Mouse (Mus musculus): ENCODE measurements at regions not wholly inside any gene's neighbourhood (a gene's known extent, or its start where the extent isn't known, plus 50 kb on each side); places are given as distances from the start of the nearest gene placed in this dataset.

DNA sequence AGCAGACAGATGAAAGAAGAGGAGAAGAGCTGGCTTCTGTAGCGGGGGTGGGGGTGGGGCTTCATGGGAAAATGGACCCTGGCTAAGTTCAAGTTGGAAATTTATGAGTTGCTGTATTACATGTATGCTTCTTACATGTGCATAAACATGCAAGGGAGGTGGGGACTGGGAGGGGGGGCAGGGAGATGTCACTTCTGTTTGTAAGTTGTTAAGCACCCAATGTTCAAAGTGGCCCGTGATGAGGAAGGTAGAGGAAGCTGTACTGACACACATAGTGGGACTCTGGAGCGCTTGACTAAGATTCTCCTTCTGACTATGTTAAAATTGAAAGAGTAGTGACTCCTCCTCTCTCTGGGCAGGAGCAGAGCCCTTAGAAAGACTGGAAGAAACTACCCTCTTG lies 75.0 kb downstream of the Dad1 start:
- Histone ChIP-seq H3K27ac (ENCODE audit: insufficient read depth, low read length) (no peak overlapping the region), H3K4me3 (ENCODE audit: low read depth, low read length) (no peak overlapping the region), H3K9ac (ENCODE audit: low read depth, poor library complexity, severe bottlenecking) (no peak overlapping the region), H3K9me3 (replicated peaks; ENCODE audit: control insufficient read depth, insufficient read depth, low read length, poor library complexity, severe bottlenecking) (no peaks in the 10 kb centered on the region; the same call in 1 of the 2 replicates), H3K36me3 (ENCODE audit: control insufficient read depth, insufficient read depth, low read length, poor library complexity, severe bottlenecking) (no peaks in the 10 kb centered on the region), H3K27me3 (ENCODE audit: control insufficient read depth, insufficient read depth, low read length, poor library complexity, severe bottlenecking) (no peaks in the 10 kb centered on the region; the same call in 1 of the 2 replicates), H3K4me1 (ENCODE audit: control insufficient read depth, insufficient read depth, low read length) (no peaks in the 10 kb centered on the region)
- TF ChIP-seq POLR2A (IDR thresholded peaks at IDR 0.05; ENCODE audit: insufficient read depth, low read length) (no peak), EP300 (IDR thresholded peaks at IDR 0.05; ENCODE audit: insufficient read depth, low read depth, low read length) (no peak), CTCF (IDR thresholded peaks at IDR 0.05; ENCODE audit: low read depth, low read length) (no peak)

DNA sequence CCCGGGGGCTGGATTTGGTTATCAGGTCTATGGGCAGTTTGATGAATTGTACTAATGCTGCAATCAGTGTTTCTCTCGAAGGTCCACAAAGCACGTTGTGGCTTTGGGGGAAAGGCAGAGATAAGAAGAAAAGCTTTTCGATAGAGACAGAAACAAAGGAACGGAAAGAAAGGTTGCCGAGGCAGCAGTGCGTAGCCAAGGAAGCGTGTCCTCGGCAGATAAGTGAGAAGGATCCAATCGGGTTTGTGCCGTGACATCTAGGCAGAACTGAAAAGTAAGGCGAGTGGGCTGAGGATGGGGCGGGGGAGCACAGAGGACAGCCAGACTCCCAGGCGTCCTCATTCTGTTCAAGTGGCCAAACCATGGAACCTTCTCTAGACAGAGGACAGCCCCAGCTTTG lies 77.4 kb downstream of the Dad1 start:
- Histone ChIP-seq H3K9ac (ENCODE audit: low read depth, poor library complexity, severe bottlenecking) (no peak overlapping the region), H3K27me3 (ENCODE audit: control insufficient read depth, insufficient read depth, low read length, poor library complexity, severe bottlenecking) (no peaks in the 10 kb centered on the region; the same call in 1 of the 2 replicates), H3K27ac (ENCODE audit: insufficient read depth, low read length) (no peak overlapping the region), H3K36me3 (ENCODE audit: control insufficient read depth, insufficient read depth, low read length, poor library complexity, severe bottlenecking) (no peaks in the 10 kb centered on the region), H3K9me3 (replicated peaks; ENCODE audit: control insufficient read depth, insufficient read depth, low read length, poor library complexity, severe bottlenecking) (no peaks in the 10 kb centered on the region; the same call in 1 of the 2 replicates), H3K4me3 (ENCODE audit: low read depth, low read length) (no peak overlapping the region), H3K4me1 (ENCODE audit: control insufficient read depth, insufficient read depth, low read length) (no peaks in the 10 kb centered on the region)
- TF ChIP-seq EP300 (IDR thresholded peaks at IDR 0.05; ENCODE audit: insufficient read depth, low read depth, low read length) (no peak), POLR2A (IDR thresholded peaks at IDR 0.05; ENCODE audit: insufficient read depth, low read length) (no peak), CTCF (IDR thresholded peaks at IDR 0.05; ENCODE audit: low read depth, low read length) (no peak)

DNA sequence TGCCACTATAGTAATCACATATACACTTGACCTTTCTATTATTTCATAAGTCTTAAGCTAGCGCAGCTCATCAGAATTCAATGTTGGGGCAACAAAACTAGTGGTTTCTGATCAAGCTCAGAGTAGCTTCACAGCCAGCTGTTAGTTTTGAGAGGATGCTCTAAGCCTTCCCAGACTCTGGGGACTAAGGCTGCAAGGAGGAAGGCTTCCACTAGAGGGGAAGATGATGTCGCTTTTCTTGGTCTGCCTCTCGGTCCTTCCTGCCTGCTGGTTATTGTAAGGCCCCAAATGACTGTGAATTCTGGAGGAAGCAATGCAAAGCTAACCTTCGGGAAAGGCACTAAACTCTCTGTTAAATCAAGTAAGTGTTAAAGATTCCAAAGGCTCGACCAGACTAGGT lies 78.4 kb downstream of the Dad1 start:
- Histone ChIP-seq H3K4me3 (ENCODE audit: low read depth, low read length) (no peak overlapping the region), H3K36me3 (ENCODE audit: control insufficient read depth, insufficient read depth, low read length, poor library complexity, severe bottlenecking) (no peaks in the 10 kb centered on the region), H3K27me3 (ENCODE audit: control insufficient read depth, insufficient read depth, low read length, poor library complexity, severe bottlenecking) (no peaks in the 10 kb centered on the region), H3K9ac (ENCODE audit: low read depth, poor library complexity, severe bottlenecking) (no peak overlapping the region), H3K4me1 (ENCODE audit: control insufficient read depth, insufficient read depth, low read length) (no peaks in the 10 kb centered on the region), H3K27ac (ENCODE audit: insufficient read depth, low read length) (no peak overlapping the region), H3K9me3 (replicated peaks; ENCODE audit: control insufficient read depth, insufficient read depth, low read length, poor library complexity, severe bottlenecking) (no peaks in the 10 kb centered on the region)
- TF ChIP-seq CTCF (IDR thresholded peaks at IDR 0.05; ENCODE audit: low read depth, low read length) (no peak), EP300 (IDR thresholded peaks at IDR 0.05; ENCODE audit: insufficient read depth, low read depth, low read length) (no peak)

DNA sequence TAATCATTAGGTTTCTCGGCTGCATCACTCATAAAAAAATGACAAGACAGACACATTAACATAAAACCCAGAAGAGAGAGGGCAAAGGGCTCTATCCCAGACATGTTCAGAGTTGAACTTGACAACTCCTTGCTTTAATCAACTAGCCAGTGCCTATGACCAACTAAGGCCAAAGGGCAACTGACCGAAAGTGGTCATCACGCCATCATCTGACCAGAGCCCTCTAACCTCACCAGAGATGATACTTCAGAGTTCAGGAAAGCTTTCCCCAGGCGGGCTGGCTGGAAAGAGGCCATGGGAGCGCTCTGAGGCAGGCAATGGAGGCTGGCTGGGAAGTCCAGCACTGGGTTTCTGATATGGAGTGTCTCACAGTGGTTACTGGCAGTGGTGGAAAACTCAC lies 80.6 kb downstream of the Dad1 start:
- Histone ChIP-seq H3K9me3 (replicated peaks; ENCODE audit: control insufficient read depth, insufficient read depth, low read length, poor library complexity, severe bottlenecking) (no peaks in the 10 kb centered on the region), H3K27ac (ENCODE audit: insufficient read depth, low read length) (no peak overlapping the region), H3K9ac (ENCODE audit: low read depth, poor library complexity, severe bottlenecking) (no peak overlapping the region), H3K4me1 (ENCODE audit: control insufficient read depth, insufficient read depth, low read length) (no peaks in the 10 kb centered on the region), H3K4me3 (ENCODE audit: low read depth, low read length) (no peak overlapping the region), H3K27me3 (ENCODE audit: control insufficient read depth, insufficient read depth, low read length, poor library complexity, severe bottlenecking) (no peaks in the 10 kb centered on the region), H3K36me3 (ENCODE audit: control insufficient read depth, insufficient read depth, low read length, poor library complexity, severe bottlenecking) (no peaks in the 10 kb centered on the region)
- TF ChIP-seq CTCF (IDR thresholded peaks at IDR 0.05; ENCODE audit: low read depth, low read length) = no peak
- TF ChIP-seq EP300 (IDR thresholded peaks at IDR 0.05; ENCODE audit: insufficient read depth, low read depth, low read length) = no peak
- no peak for TF ChIP-seq POLR2A (IDR thresholded peaks at IDR 0.05; ENCODE audit: insufficient read depth, low read length)

DNA sequence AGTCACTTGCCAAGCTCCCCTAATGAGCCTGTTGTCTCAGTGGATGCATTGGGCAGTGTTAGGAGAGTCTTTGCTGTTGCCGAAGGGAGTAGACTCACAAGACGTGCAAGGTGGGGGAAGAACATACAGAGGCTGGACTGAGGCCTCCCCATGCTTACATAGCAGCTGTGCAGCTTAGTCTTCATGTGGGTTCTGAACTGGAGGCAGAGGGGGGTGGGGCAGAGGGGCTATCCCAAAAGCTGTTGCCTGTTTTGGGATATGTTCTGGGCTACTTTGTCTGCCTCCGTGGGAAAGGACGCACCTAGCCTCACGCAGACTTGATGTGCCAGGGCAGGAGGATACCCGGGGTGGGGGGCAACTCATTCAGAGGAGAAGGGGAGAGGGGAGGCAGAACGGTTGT lies 84.7 kb downstream of the Dad1 start:
- H3K4me1 ChIP-seq (ENCODE audit: control insufficient read depth, insufficient read depth, low read length) = no peaks in the 10 kb centered on the region
- no peak overlapping the region for H3K27ac ChIP-seq (ENCODE audit: insufficient read depth, low read length)
- no peaks in the 10 kb centered on the region for H3K36me3 ChIP-seq (ENCODE audit: control insufficient read depth, insufficient read depth, low read length, poor library complexity, severe bottlenecking)
- H3K9me3 ChIP-seq (replicated peaks; ENCODE audit: control insufficient read depth, insufficient read depth, low read length, poor library complexity, severe bottlenecking) = no peaks in the 10 kb centered on the region
- no peaks in the 10 kb centered on the region for H3K27me3 ChIP-seq (ENCODE audit: control insufficient read depth, insufficient read depth, low read length, poor library complexity, severe bottlenecking)
- H3K9ac ChIP-seq (ENCODE audit: low read depth, poor library complexity, severe bottlenecking) = no peak overlapping the region
- no peak overlapping the region for H3K4me3 ChIP-seq (ENCODE audit: low read depth, low read length)
- TF ChIP-seq POLR2A (IDR thresholded peaks at IDR 0.05; ENCODE audit: insufficient read depth, low read length) (no peak), EP300 (IDR thresholded peaks at IDR 0.05; ENCODE audit: insufficient read depth, low read depth, low read length) (no peak)

DNA sequence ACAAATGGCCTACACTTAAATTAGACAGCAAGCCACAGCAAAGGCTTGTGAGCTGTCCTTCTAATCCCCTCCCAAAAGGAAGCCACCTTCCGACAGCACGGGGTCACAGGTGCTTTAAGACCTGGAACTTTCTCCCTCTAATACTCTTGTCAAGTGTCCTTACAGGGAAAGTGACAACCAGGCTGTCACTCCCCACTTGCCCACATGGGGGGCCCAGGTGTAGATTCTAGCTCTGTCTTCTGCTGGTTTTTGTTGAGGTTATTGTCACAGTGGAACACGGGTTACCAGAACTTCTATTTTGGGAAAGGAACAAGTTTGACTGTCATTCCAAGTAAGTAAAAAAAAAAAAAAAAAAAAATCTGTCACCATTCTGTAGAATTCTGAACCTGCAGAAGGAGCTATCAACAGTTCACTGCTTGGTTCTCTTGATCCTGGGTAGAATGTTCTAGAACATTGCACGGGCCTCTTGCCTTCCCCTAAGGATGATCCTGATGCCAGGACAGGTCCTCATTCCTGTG lies 85.4 kb downstream of the Dad1 start:
- no peaks in the 10 kb centered on the region for H3K36me3 ChIP-seq (ENCODE audit: control insufficient read depth, insufficient read depth, low read length, poor library complexity, severe bottlenecking)
- TF ChIP-seq CTCF (IDR thresholded peaks at IDR 0.05; ENCODE audit: low read depth, low read length) (no peak), POLR2A (IDR thresholded peaks at IDR 0.05; ENCODE audit: insufficient read depth, low read length) (no peak), EP300 (IDR thresholded peaks at IDR 0.05; ENCODE audit: insufficient read depth, low read depth, low read length) (no peak)
- no peaks in the 10 kb centered on the region for H3K27me3 ChIP-seq (ENCODE audit: control insufficient read depth, insufficient read depth, low read length, poor library complexity, severe bottlenecking)
- no peak overlapping the region for H3K4me3 ChIP-seq (ENCODE audit: low read depth, low read length)
- no peaks in the 10 kb centered on the region for H3K4me1 ChIP-seq (ENCODE audit: control insufficient read depth, insufficient read depth, low read length)
- H3K9ac ChIP-seq (ENCODE audit: low read depth, poor library complexity, severe bottlenecking) = no peak overlapping the region
- H3K9me3 ChIP-seq (replicated peaks; ENCODE audit: control insufficient read depth, insufficient read depth, low read length, poor library complexity, severe bottlenecking) = no peaks in the 10 kb centered on the region
- H3K27ac ChIP-seq (ENCODE audit: insufficient read depth, low read length) = no peak overlapping the region
